Mouse (Mus musculus): ENCODE data around the gene Chrnb4. TPM values are rescaled to one million over a fixed set of nuclear protein-coding genes. Genes with fewer than 3 reads are reported as not detected.
A peak's percentile ranks its signal among the peaks of the same experiment; 100 is the strongest.

Gene Chrnb4
- total RNA-seq, 2 experiments from 2014 or later, result 0.11 to 0.20 TPM

DNA sequence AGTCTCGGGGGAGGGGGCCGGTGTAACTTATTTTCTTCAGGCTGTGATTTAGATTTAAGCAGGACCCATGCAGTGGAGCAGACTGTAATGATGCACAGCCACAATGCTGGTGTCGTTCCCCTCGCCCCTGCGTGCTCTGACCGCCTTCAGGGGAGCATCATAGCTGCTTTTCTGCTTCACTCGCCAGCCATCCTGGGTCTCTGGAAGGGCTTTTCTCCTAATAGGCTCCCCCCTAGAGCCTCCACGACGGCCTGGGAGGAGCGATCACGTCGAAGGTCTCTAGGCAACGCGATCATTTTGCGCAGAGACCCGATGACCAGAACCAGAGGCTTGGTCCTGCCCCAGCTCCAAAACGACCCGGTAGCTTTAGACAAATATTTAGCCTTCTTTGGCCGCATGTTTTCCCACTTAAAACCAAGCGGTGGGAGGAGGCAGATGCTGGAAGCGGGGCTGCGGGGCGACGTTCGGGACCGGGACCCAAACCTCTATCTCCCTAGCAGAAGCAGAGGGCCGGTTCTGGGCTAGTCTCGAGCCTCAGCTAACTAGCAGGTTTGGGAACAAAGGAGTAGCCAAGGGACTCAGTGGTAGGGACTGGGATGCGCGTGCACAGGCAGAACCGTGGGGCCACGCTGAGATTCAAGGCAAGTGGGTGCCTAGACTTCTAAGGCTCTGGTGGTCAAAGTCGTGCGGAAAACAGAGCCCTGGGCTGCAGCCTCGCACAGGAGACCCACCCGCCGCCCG lies 22.9 kb downstream of the Chrnb4 start:
- intact Hi-C loops (cut with DNase I), result no loop called here
- DNase-seq (ENCODE audit: low spot score in 2 of 2), result no peak

- DNase-seq (ENCODE audit: low spot score in 2 of 2), result peak; percentile 45 to 60
- intact Hi-C loops (cut with DNase I), result loop anchor here (1.0 to 5.0 kb wide), 2 partner anchors 86 to 288 kb away; no protein-coding TSS in a partner anchor
These were observed 24.5 kb downstream of the Chrnb4 start for GRCm38 (mm10) chr9:55023902-55024583.

GRCm38 (mm10) chr9:55023326-55023725 lies 25.3 kb downstream of the Chrnb4 start:
- intact Hi-C loops (cut with DNase I), result loop anchor here (5.0 kb wide), 1 partner anchor 289 kb away; no protein-coding TSS in a partner anchor
- DNase-seq (ENCODE audit: low spot score in 2 of 2), result no peak

DNA sequence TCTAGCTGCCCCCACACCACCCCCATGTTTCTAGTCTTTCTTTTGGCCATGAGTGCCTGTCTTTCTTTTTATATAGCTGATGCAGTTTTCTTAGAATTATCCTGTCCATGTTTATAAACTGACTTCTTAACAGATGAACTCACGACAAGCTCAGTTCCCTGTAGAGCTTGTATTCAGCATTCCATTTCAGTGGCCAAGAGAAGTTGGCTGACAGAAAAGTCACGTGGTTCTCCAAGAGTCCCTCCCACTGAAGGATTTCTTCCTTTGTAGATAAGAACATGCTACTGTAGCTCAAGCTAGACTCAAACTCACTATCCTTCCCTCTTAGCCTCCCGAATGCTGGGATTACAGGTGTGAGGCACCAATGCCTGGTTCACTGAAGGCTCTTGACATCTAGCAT lies 31.7 kb downstream of the Chrnb4 start:
- DNase-seq (ENCODE audit: low spot score in 2 of 2), result no peak
- intact Hi-C loops (cut with DNase I), result no loop called here

- DNase-seq (ENCODE audit: low spot score in 2 of 2), result no peak
- intact Hi-C loops (cut with DNase I), result no loop called here
These were observed 37.8 kb downstream of the Chrnb4 start for GRCm38 (mm10) chr9:55010588-55011350.

DNA sequence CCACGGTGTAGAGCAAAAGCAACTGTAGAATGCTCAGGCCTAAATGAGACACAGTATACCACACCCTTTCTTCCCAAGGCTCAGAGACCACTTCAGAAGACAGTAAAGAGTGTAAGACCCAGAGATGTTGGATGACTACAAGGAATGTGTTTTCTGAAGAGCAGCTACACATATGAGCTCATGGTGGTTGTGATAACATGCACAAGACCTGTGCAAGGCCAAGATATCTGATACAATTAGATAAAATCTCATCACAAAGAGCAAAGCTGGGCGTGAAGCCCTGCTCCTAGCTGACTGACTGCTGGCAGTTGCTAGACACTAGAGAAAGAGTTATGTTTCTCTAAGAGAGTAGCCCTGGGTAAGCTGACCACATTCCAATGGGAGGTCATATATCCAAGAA lies 38.9 kb downstream of the Chrnb4 start:
- intact Hi-C loops (cut with DNase I), result no loop called here
- no peak for DNase-seq (ENCODE audit: low spot score in 2 of 2)

- intact Hi-C loops (cut with DNase I), result no loop called here
- no peak for DNase-seq (ENCODE audit: low spot score in 2 of 2)
These were observed 45.0 kb downstream of the Chrnb4 start for GRCm38 (mm10) chr9:55003609-55004008.

- intact Hi-C loops (cut with DNase I), result no loop called here
These were observed 52.9 kb downstream of the Chrnb4 start for GRCm38 (mm10) chr9:54995645-54996044.

GRCm38 (mm10) chr9:54994381-54994780 lies 54.2 kb downstream of the Chrnb4 start:
- DNase-seq (ENCODE audit: low spot score in 2 of 2), result no peak
- intact Hi-C loops (cut with DNase I), result no loop called here

More at GRCm38 (mm10) chr9:54995645-54996044, 52.9 kb downstream of the Chrnb4 start:
- DNase-seq (ENCODE audit: low spot score in 2 of 2), result no peak

- intact Hi-C loops (cut with DNase I), result no loop called here
- no peak for DNase-seq (ENCODE audit: low spot score in 2 of 2)
These were observed 58.2 kb downstream of the Chrnb4 start for GRCm38 (mm10) chr9:54990362-54990761.

DNA sequence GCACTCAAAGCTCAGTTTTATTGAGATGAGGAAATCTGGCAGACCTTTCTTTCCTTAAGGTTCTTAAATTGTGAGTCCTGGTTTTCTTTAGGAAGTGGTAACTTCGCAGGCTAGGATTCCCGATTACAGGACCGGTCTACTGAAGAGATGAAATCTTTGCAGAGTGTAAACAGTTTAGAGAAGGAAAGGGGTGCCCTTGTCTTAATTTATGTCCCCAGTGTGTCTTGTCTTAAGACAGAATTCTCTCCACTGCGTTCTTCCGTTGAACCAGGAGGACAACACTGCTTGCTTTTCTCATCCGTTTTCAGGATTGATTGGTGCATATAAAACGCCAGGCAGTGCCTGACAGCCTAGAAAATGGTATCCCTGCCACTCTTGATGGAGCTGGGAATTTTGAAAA lies 66.2 kb downstream of the Chrnb4 start:
- intact Hi-C loops (cut with DNase I), result no loop called here
- no peak for DNase-seq (ENCODE audit: low spot score in 2 of 2)

- intact Hi-C loops (cut with DNase I), result no loop called here
- no peak for DNase-seq (ENCODE audit: low spot score in 2 of 2)
These were observed 67.0 kb downstream of the Chrnb4 start for GRCm38 (mm10) chr9:54981291-54982191.

GRCm38 (mm10) chr9:54980674-54981073 lies 67.9 kb downstream of the Chrnb4 start, which contains the start of gene Chrna5:
Gene Chrna5, plus strand, starts transcription at chr9:54980880.
- intact Hi-C loops (cut with DNase I), result no loop called here
- no peak for DNase-seq (ENCODE audit: low spot score in 2 of 2)

Other genes starting within 250 kb of the Chrnb4 start
- 10 to 100 TPM; 43.2 to 53.3 TPM for gene Ireb2, start 185.0 kb downstream of the Chrnb4 start, total RNA-seq (2021)
- gene Hykk, start 131.5 kb downstream of the Chrnb4 start, total RNA-seq (2021), result 1 to 10 TPM; 1.6 to 2.5 TPM
- 100 to 1,000 TPM; 115 to 118 TPM for gene Psma4, start 98.0 kb downstream of the Chrnb4 start, total RNA-seq (2021)
- not detected for gene AY074887, start 97.8 kb downstream of the Chrnb4 start, total RNA-seq (2021)
- gene Chrna5, start 67.9 kb downstream of the Chrnb4 start, total RNA-seq (2021), result 1 to 10 TPM; 4.8 to 5.1 TPM
- gene Chrna3, start 22.2 kb downstream of the Chrnb4 start, total RNA-seq (2021), result under 1 TPM; 0.77 to 0.91 TPM
- 10 to 100 TPM; 65.6 to 66.4 TPM for gene Ube2q2, start 100.1 kb upstream of the Chrnb4 start, total RNA-seq (2021)
- 10 to 100 TPM; 40.5 to 41.7 TPM for gene Fbxo22, start 160.1 kb upstream of the Chrnb4 start, total RNA-seq (2021)

All from left cerebral cortex, postnatal 36 days (tissue).